Mouse (Mus musculus): Measurements from ENCODE around the gene Uspl1.

Uspl1 gene

GRCm38 (mm10) chr5:149211041-149211440 lies 26.9 kb downstream of the Uspl1 start:
- no peak for ATAC-seq (ENCODE audit: low TSS enrichment)

DNA sequence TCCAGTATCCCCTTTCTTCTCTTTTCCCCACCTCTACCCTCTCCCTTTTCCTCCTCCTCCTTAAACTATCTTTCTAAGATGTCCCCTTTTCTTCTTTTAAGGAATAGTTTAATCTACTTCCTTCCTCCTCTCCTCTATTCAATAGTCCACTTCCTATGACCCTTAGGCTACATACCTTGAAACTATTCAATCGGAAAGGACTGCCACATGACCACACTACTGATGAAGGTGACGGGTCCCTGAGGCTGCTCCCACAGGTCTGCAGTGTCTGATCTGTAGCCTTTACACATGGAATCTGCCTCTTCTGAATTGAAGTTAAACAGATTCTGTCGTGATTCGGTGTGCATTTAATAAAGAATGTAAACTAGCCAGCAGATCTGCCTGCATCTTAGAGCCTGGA lies 28.7 kb downstream of the Uspl1 start:
- ATAC-seq (ENCODE audit: low TSS enrichment): no peak

GRCm38 (mm10) chr5:149215540-149215939 lies 31.4 kb downstream of the Uspl1 start:
- no peak for ATAC-seq (ENCODE audit: low TSS enrichment)

DNA sequence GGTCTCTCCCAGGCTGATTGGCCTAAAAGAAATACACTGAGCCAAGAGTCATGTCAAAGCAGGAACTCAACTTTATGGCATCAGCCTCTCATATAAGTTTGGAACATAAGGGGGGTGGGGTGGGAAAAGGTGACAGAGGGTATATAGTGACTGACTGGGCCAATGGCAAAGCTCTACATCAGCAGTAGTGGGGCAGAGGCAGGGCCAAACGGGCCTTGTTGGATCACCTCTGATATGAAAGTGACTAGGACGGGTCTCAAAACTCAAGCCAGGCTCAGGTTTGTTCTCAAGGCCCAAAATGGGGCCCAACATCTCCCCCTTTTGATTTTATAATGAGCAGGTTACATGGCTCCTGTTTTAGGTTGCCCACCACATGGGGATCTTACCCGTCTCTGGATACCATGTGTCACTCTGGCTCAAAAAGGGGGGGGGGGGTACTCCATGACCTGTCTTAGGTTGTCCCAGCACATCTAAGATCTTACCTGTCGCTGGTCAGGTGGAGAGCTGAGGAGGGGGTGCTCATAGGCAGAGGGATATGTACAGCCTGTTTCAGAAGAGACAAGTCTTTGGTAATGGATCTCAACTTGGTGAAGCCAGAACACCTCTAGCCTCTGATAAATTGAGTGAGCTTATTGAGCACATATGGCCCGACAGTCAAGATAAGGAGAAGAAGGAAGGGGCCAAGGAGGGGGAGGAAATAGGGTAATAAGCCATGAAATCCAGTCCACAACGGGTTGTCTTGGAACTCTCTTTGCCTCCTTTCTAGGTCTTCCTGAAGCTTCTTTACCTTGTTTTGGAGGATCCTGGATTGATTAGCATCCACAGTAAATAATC lies 33.6 kb downstream of the Uspl1 start:
- ATAC-seq (ENCODE audit: low TSS enrichment): no peak

- no peak for ATAC-seq (ENCODE audit: low TSS enrichment)
Observed at GRCm38 (mm10) chr5:149219493-149219892, 35.3 kb downstream of the Uspl1 start.

GRCm38 (mm10) chr5:149221355-149221754 lies 37.2 kb downstream of the Uspl1 start:
- ATAC-seq (ENCODE audit: low TSS enrichment): no peak

DNA sequence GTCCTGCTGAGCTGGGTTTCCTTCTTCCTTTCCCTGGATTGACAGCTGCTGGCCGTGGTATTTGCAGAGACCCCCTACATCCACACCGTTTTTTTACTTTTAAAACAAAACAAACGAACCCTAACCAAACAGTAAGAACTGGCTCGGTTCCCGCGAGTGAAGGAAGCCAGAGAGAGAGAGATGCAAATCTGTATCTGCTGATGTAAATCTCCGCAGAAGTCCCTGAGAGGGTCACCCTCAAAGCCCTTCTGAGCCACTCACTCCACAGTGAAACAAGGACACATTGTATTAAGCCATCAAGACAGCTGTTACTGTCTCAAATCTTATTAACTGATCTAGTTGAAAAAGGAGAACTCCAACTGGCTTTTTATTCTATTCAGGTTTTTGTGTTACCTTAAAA lies 40.5 kb downstream of the Uspl1 start:
- no peak for ATAC-seq (ENCODE audit: low TSS enrichment)

DNA sequence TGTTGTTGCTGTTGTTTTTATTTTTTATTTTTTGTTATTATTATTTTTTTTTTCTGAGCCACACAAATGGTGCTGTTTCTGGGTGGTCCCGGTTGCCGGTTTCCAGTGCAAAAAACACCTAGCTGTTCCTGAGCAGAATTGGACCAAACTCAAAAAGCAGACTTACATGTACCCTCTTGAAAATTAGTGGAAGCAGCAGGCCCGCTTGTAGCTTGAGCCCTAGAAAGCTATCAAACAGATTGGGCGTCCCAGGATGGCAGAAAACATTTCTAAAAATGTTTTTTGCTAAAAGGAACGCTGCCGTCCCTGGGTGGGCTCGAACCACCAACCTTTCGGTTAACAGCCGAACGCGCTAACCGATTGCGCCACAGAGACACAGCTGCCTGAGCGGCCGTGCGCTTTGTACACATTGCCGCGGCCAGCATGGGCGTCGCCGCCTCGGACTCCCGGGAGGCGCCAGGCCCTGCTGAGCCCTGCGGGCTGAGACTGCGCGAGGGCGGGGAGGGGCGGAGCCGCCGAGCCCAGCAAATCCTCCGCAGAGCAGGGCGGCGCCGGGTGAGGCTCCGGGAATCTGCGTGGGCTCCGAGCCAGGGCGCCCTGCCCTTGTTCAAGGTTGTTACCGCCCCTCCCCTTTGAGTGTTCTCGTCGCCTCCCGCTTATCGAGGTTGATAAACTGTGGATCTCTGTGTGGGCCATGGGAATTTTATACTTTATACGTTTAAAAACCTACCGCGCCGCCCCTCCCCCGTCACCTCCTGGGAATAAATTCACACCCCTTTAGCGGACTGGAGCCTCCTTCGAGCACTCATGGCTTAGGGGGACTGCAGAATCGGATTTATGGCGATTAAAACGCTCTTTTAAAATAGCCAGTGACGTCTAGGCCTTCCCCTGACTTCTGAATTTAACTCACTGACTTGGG lies 44.8 kb downstream of the Uspl1 start:
- ATAC-seq (ENCODE audit: low TSS enrichment): peak; percentile 98

GRCm38 (mm10) chr5:149229619-149230339 lies 45.6 kb downstream of the Uspl1 start:
- ATAC-seq (ENCODE audit: low TSS enrichment): no peak

DNA sequence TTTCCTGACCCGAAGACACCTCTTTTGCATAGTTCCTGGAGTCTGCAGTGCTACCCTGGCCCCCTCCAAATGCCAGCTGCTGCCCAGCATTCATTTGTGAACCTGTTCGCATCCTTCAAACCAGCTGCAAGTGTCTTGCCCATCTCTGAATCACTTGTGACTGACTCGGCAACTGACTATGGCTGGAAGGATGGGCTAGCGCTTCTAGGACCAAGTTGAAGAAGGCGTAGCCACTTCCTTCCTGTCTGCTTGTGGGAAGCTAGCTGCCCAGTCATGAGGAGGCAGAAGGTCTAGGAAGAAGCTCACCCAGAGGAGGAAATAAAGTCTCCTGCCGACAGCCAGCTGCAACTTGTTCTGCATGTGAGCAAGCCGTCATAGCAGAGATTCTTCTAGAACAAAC lies 50.9 kb downstream of the Uspl1 start:
- ATAC-seq (ENCODE audit: low TSS enrichment): no peak

DNA sequence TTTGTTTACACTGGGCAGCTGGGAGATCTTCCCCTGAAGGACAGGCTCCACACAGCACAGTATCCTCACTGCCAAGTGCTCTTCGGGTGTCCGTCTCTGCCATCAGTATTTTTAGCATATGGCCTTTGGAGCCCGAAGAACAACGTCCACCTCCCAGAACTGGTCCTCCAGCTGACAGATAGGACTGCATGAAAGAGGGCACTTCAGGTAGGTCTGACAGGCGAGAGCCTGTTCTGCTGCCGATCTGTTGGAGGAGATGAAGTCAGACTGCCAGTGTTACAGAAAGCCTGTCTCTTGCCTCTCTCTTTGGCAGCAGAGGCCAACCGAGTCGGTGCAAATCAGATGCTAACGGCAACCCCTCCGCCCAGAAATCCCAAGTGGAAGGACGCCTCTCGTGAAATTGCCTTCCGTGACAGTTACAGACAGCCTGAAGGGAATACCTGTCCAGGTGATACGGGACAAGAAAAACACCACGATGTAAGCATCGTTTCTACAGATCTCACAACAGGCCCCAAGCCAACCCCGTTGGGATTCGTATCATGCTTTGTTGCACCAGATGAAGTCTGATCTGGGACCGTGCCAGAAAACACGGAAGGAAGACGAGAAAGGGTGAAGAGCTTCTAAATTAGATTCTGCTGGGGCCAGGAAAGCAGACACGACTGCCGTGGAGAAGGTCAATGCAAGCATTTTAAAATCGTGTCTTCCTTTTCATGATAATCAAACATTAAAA lies 53.2 kb downstream of the Uspl1 start:
- ATAC-seq (ENCODE audit: low TSS enrichment): peak; percentile 41; the same call in 1 of the 2 replicates

GRCm38 (mm10) chr5:149242467-149242866 lies 58.3 kb downstream of the Uspl1 start:
- no peak for ATAC-seq (ENCODE audit: low TSS enrichment)

- ATAC-seq (ENCODE audit: low TSS enrichment): no peak
Observed at GRCm38 (mm10) chr5:149243053-149243452, 58.9 kb downstream of the Uspl1 start.

GRCm38 (mm10) chr5:149245391-149245964 lies 61.3 kb downstream of the Uspl1 start:
- ATAC-seq (ENCODE audit: low TSS enrichment): 0 out of 2 replicates have a peak, but pooled peaks have one; percentile 6

- ATAC-seq (ENCODE audit: low TSS enrichment): peak; percentile 70; the same call in 1 of the 2 replicates
Observed at GRCm38 (mm10) chr5:149245965-149246470, 61.9 kb downstream of the Uspl1 start.

DNA sequence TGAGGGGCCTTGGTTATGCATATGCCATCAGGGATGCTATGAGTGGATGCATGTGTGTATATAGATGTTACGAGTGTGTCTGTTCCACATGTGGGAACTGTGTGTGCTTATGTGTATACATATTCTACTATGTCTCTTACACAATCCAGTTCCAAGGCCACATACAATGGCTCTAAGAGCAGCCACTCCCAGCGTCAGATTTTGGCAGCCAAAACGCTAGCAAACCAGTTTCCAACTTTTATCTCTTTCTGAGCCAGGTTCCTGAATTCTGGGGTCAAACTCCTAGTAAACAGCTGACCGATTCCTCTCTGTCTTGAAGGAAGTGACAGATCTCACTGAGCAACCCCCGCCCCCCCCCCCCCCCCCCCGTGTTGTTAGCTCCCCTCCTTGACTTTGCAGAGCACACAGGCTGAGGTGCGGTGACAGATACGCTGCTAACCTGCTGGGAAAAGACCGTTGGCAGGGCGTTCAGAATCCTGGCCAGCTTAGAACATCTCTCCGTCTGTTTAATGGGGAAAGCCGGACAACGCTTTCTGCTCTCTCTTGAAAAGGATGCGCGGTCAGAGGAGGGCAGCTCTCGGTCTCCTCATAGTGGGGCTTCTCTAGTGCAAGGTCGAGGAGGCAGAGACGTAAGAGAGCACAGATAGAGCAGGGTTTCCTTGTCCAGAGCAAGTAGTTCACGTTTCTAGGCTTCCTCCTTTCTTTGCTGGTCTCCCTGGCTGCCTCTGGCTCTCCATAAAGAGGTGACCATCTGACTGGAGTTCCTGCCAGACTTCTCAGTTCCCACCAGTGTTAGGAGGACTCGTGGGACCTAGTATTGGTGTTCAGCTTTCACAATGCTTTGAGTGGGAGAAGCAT lies 63.1 kb downstream of the Uspl1 start:
- ATAC-seq (ENCODE audit: low TSS enrichment): no peak

DNA sequence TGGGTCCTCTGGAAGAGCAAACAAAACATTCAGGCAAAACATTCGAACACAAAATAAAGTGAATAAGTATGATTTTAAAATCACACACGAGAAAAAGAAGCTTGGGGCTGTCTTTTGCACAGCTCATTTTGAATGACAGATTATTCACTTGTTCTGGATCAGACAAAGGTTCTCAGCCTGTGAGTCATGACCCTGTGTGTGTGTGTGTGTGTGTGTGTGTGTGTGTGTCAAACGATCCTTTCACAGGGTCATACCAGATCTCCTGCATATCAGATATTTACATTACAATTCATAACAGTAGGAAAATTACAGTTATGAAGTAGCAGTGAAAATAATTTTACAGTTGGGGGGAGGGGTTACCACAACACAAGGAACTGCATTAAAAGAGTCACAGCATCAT lies 68.2 kb downstream of the Uspl1 start:
- ATAC-seq (ENCODE audit: low TSS enrichment): no peak

- no peak for ATAC-seq (ENCODE audit: low TSS enrichment)
Observed at GRCm38 (mm10) chr5:149253491-149253890, 69.3 kb downstream of the Uspl1 start.

DNA sequence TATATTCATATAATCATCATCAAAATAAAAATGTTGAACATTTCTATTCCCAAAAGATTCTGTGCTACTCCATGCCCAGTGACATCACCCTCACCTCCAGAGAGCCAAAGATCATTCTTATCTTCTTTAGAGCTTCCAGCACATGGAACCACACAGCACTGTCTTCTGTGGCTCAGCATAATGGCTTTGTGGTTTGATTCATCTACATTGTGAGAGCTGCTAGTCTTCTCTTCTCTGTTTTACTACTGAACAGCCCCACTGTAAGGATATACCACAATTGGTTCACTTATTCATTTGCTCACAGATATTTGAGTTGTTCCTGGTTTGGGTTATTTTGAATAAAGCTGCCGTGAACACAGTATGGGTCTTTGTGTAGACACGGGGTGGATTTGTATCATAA lies 71.4 kb downstream of the Uspl1 start:
- ATAC-seq (ENCODE audit: low TSS enrichment): no peak

Data from frontal cortex, adult (tissue).